Mouse (Mus musculus): ENCODE measurements around the gene Nek6.

GRCm38 (mm10) chr2:38560296-38561227, 49.1 kb downstream of the Nek6 start:
- TF ChIP-seq CTCF (IDR thresholded peaks at IDR 0.05; ENCODE audit: borderline replicate concordance, control insufficient read depth, extremely low read depth, insufficient read depth, low read length, poor library complexity), result no peak
- TF ChIP-seq POLR2A (IDR thresholded peaks at IDR 0.05; ENCODE audit: control insufficient read depth, extremely low read depth, insufficient read depth, low read length, poor library complexity), result no peak

All from thymus, adult 2 months (tissue).